Mouse (Mus musculus): ENCODE measurements around the gene Nipal1. TPM values are rescaled to one million over a fixed set of nuclear protein-coding genes. Genes with fewer than 3 reads are reported as not detected.

Nipal1 gene
- total RNA-seq, 2 experiments from 2014 or later, result 0.64 to 3.7 TPM

Other genes starting within 250 kb of the Nipal1 start
- under 1 TPM in 1 of 2 experiments, not detected in 1; 0.16 TPM for gene Corin, start 143.3 kb upstream of the Nipal1 start, total RNA-seq (2021)
- gene Nfxl1, start 88.1 kb upstream of the Nipal1 start, total RNA-seq (2021), result 10 to 100 TPM; 11.9 to 13.5 TPM
- gene Zar1, start 66.5 kb upstream of the Nipal1 start, total RNA-seq (2021), result not detected
- gene Gm5868, start 60.2 kb upstream of the Nipal1 start, total RNA-seq (2021), result 1 to 10 TPM in 1 of 2 experiments, under 1 TPM in 1; 0.83 to 2.0 TPM
- not detected for gene Cnga1, start 3.5 kb upstream of the Nipal1 start, total RNA-seq (2021)
- gene Txk, start 105.0 kb downstream of the Nipal1 start, total RNA-seq (2021), result under 1 TPM in 1 of 2 experiments, not detected in 1; 0.29 TPM
- 1 to 10 TPM; 2.0 to 2.5 TPM for gene Tec, start 220.7 kb downstream of the Nipal1 start, total RNA-seq (2021)

All from adrenal gland, adult 18-20 months (tissue).